ENCODE assay signal across 23 mouse cellular contexts in the genomic region with DNA sequence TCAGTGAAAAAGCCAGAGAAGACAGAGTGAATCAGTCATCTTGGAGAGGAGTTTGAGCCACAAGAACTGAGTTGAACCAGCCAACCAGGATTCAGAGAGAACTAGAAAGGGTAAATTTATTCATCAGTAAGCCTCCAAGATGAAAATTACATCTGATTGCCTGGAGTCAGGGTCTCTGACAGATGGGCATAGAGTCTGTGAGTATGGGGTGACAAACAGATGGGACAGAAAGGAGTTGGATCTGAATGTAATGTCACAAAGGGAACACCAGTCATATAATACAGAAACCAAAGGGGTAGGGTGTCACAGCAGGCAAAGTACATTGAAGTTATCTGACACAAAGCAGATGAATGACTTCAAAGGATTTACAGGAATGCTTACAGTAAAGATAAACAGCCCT.
DNase-seq lines count a peak whose midpoint lies in the region; ATAC-seq lines count a peak whose summit lies in the region.
"Had no signal": no experiment of that assay in that cellular context is flagged by ENCODE, and none has a peak within 500 bp of the region (broad histone marks: within the 10 kb centered on the region; RNA-seq: fewer than 3 reads in every experiment).

No protein-coding gene starts in this region.

- no peaks in the 10 kb centered on the region for H3K36me3 ChIP-seq in forebrain, embryonic 13.5 days (ENCODE audit: poor library complexity, severe bottlenecking)
- H3K36me3 ChIP-seq in forebrain, embryonic 12.5 days (replicated peaks): no peaks in the 10 kb centered on the region
- H3K36me3 ChIP-seq in forebrain, embryonic 15.5 days: no peaks in the 10 kb centered on the region
- H3K36me3 ChIP-seq in forebrain, embryonic 10.5 days (replicated peaks): no peaks in the 10 kb centered on the region
- H3K36me3 ChIP-seq in forebrain, embryonic 16.5 days (ENCODE audit: control insufficient read depth, insufficient read depth): no peaks in the 10 kb centered on the region
- H3K36me3 ChIP-seq: embryonic facial prominence, embryonic 10.5 days; embryonic facial prominence, embryonic 12.5 days; G1E had no signal

- H3K27me3 ChIP-seq in forebrain, embryonic 13.5 days: no peaks in the 10 kb centered on the region
- H3K27me3 ChIP-seq in forebrain, embryonic 12.5 days: no peaks in the 10 kb centered on the region
- no peaks in the 10 kb centered on the region for H3K27me3 ChIP-seq in forebrain, embryonic 15.5 days
- no peaks in the 10 kb centered on the region for H3K27me3 ChIP-seq in forebrain, embryonic 10.5 days (ENCODE audit: poor library complexity, severe bottlenecking)
- no peaks in the 10 kb centered on the region for H3K27me3 ChIP-seq in forebrain, embryonic 16.5 days (replicated peaks; ENCODE audit: control insufficient read depth, insufficient read depth, low read length)
- H3K27me3 ChIP-seq: CH12.LX; embryonic facial prominence, embryonic 12.5 days; Patski had no signal

- H3K4me3 ChIP-seq in forebrain, embryonic 13.5 days: no peak overlapping the region
- no peak overlapping the region for H3K4me3 ChIP-seq in forebrain, embryonic 12.5 days (replicated peaks)
- H3K4me3 ChIP-seq in forebrain, embryonic 15.5 days: no peak overlapping the region
- H3K4me3 ChIP-seq in forebrain, embryonic 10.5 days: no peak overlapping the region
- H3K4me3 ChIP-seq in forebrain, embryonic 16.5 days (replicated peaks; ENCODE audit: low read length): no peak overlapping the region
- H3K4me3 ChIP-seq: embryonic facial prominence, embryonic 10.5 days; embryonic facial prominence, embryonic 12.5 days had no signal

- no peak overlapping the region for H3K27ac ChIP-seq in forebrain, embryonic 13.5 days
- H3K27ac ChIP-seq in forebrain, embryonic 12.5 days: no peak overlapping the region
- H3K27ac ChIP-seq in forebrain, embryonic 15.5 days (replicated peaks): no peak overlapping the region
- H3K27ac ChIP-seq in forebrain, embryonic 10.5 days: no peak overlapping the region
- no peak overlapping the region for H3K27ac ChIP-seq in forebrain, embryonic 16.5 days (ENCODE audit: low read length)
- H3K27ac ChIP-seq: embryonic facial prominence, embryonic 10.5 days; embryonic facial prominence, embryonic 12.5 days had no signal

- H3K9me3 ChIP-seq in forebrain, embryonic 13.5 days (replicated peaks): no peaks in the 10 kb centered on the region
- H3K9me3 ChIP-seq in forebrain, embryonic 12.5 days: no peaks in the 10 kb centered on the region
- no peaks in the 10 kb centered on the region for H3K9me3 ChIP-seq in forebrain, embryonic 15.5 days
- H3K9me3 ChIP-seq in forebrain, embryonic 10.5 days: no peaks in the 10 kb centered on the region
- no peaks in the 10 kb centered on the region for H3K9me3 ChIP-seq in forebrain, embryonic 16.5 days (ENCODE audit: control insufficient read depth, low read length)
- H3K9me3 ChIP-seq: embryonic facial prominence, embryonic 10.5 days; embryonic facial prominence, embryonic 12.5 days; G1E had no signal

- H3K4me1 ChIP-seq in forebrain, embryonic 13.5 days: no peaks in the 10 kb centered on the region
- no peaks in the 10 kb centered on the region for H3K4me1 ChIP-seq in forebrain, embryonic 12.5 days
- no peaks in the 10 kb centered on the region for H3K4me1 ChIP-seq in forebrain, embryonic 15.5 days
- H3K4me1 ChIP-seq in forebrain, embryonic 10.5 days: no peaks in the 10 kb centered on the region
- H3K4me1 ChIP-seq in forebrain, embryonic 16.5 days (replicated peaks; ENCODE audit: control insufficient read depth, insufficient read depth, low read length): no peaks in the 10 kb centered on the region
- H3K4me1 ChIP-seq: embryonic facial prominence, embryonic 10.5 days; embryonic facial prominence, embryonic 12.5 days had no signal

- H3K4me2 ChIP-seq in forebrain, embryonic 13.5 days: no peak overlapping the region
- no peak overlapping the region for H3K4me2 ChIP-seq in forebrain, embryonic 12.5 days
- no peak overlapping the region for H3K4me2 ChIP-seq in forebrain, embryonic 15.5 days (replicated peaks)
- H3K4me2 ChIP-seq in forebrain, embryonic 16.5 days (ENCODE audit: low read length): no peak overlapping the region
- H3K4me2 ChIP-seq: embryonic facial prominence, embryonic 12.5 days had no signal

- H3K9ac ChIP-seq in forebrain, embryonic 13.5 days: no peak overlapping the region
- H3K9ac ChIP-seq in forebrain, embryonic 12.5 days: no peak overlapping the region
- no peak overlapping the region for H3K9ac ChIP-seq in forebrain, embryonic 15.5 days (replicated peaks)
- no peak overlapping the region for H3K9ac ChIP-seq in forebrain, embryonic 16.5 days (replicated peaks; ENCODE audit: low read depth, low read length)
- H3K9ac ChIP-seq: embryonic facial prominence, embryonic 12.5 days had no signal

- ATAC-seq in forebrain, embryonic 13.5 days: peak; percentile 78; the same call in 1 of the 2 replicates
- no peak for ATAC-seq in forebrain, embryonic 12.5 days (ENCODE audit: low FRiP score)
- ATAC-seq in forebrain, embryonic 15.5 days (replicated peaks): peak; percentile 83
- ATAC-seq in forebrain, embryonic 16.5 days: peak; percentile 81
- ATAC-seq: activated CD4-positive, CD25-positive, alpha-beta regulatory T cell, adult 4 months; CD4-positive, CD25-positive, alpha-beta regulatory T cell, adult 4 months; Patski had no signal

- no peak for DNase-seq in forebrain, embryonic 10.5 days (ENCODE audit: extremely low spot score, low spot score)
- DNase-seq in kidney, postnatal 36 days: no peak
- DNase-seq in frontal cortex, postnatal 36 days (ENCODE audit: low spot score in 2 of 2): no peak
- DNase-seq: adrenal gland, adult 8-10 months; adrenal gland, postnatal 14 days; adrenal gland, postnatal 36 days; B cell, adult 2 months; cerebellum, adult 11-12 months; cerebellum, adult 2 months; cerebellum, adult 9-10 months; cerebellum, postnatal 10 days; cerebellum, postnatal 25 days had no signal
